Mouse (Mus musculus): ENCODE measurements around the gene Rab44.

GRCm38 (mm10) chr17:29086916-29087315 lies 27.0 kb upstream of the Rab44 start:
- TF ChIP-seq CTCF (IDR thresholded peaks at IDR 0.05; ENCODE audit: low read depth) (no peak), EP300 (optimal IDR thresholded peaks at IDR 0.05) (no peak)
